Comparison of ENCODE assay signal across 11 mouse cellular contexts in the genomic region with DNA sequence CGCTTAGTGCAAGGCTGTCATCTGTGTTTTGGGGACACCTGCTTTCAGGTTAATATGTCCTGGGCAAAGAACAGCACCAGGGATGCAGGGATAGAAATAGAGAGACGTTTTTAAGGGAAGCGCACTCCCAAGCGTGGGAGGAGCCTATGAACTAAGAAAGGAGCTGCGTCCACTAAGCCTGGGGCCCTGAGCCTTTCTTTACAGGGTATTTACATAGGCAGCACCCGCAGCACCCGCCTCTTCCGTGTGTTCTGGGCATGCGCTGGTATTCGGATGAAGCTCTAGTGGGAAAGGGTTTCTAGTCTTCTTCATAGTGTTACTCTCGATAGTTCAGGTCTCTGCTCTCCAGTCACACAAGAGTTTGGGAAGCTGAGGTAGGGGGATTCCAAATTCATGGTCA.
DNase-seq lines count a peak whose midpoint lies in the region; ATAC-seq and TF ChIP-seq lines count a peak whose summit lies in the region.
"Had no signal": no experiment of that assay in that cellular context is flagged by ENCODE, and none has a peak within 500 bp of the region (broad histone marks: within the 10 kb centered on the region; RNA-seq: fewer than 3 reads in every experiment).

No protein-coding gene starts in this region.

- H3K27me3 ChIP-seq in heart, postnatal 0 days (ENCODE audit: control insufficient read depth, insufficient read depth, low read length): no peaks in the 10 kb centered on the region
- H3K27me3 ChIP-seq in hindbrain, embryonic 11.5 days (ENCODE audit: control insufficient read depth, insufficient read depth, low read length): no peaks in the 10 kb centered on the region
- no peaks in the 10 kb centered on the region for H3K27me3 ChIP-seq in neural tube, embryonic 11.5 days (ENCODE audit: control insufficient read depth, insufficient read depth, low read length)

- no peak overlapping the region for H3K4me2 ChIP-seq in heart, postnatal 0 days (ENCODE audit: low read depth, low read length)
- H3K4me2 ChIP-seq in hindbrain, embryonic 11.5 days (replicated peaks; ENCODE audit: low read depth, low read length): no peak overlapping the region
- no peak overlapping the region for H3K4me2 ChIP-seq in neural tube, embryonic 11.5 days (ENCODE audit: low read depth)

- H3K4me3 ChIP-seq in heart, postnatal 0 days (ENCODE audit: low read depth, low read length): no peak overlapping the region
- no peak overlapping the region for H3K4me3 ChIP-seq in hindbrain, embryonic 11.5 days (ENCODE audit: low read depth, low read length)
- no peak overlapping the region for H3K4me3 ChIP-seq in neural tube, embryonic 11.5 days (ENCODE audit: low read depth, low read length)

- no peak for DNase-seq in heart, postnatal 0 days (ENCODE audit: low spot score)
- DNase-seq in heart, postnatal 10 days: no peak
- peak; percentile 78 for DNase-seq in brain, embryonic 14.5 days (ENCODE audit: low read depth)
- peak; percentile 59 for DNase-seq in hindbrain, embryonic 11.5 days (ENCODE audit: low spot score)
- DNase-seq in neural tube, embryonic 11.5 days (ENCODE audit: low spot score): peak; percentile 60
- DNase-seq in thymus, postnatal 25 days: no peak
- DNase-seq: adrenal gland, adult 2 months; cerebellum, adult 9-11 months; kidney, postnatal 10 days had no signal

- H3K4me1 ChIP-seq in heart, postnatal 0 days (ENCODE audit: control insufficient read depth, insufficient read depth): peaks cover 19% of the 10 kb centered on the region; the same call in 1 of the 2 replicates
- peaks cover 26% of the 10 kb centered on the region for H3K4me1 ChIP-seq in hindbrain, embryonic 11.5 days (replicated peaks; ENCODE audit: control insufficient read depth, insufficient read depth, low read length)
- H3K4me1 ChIP-seq in neural tube, embryonic 11.5 days (ENCODE audit: control insufficient read depth, insufficient read depth, low read length): peaks cover 25% of the 10 kb centered on the region

- no peak for TF ChIP-seq EP300 in heart, postnatal 0 days (IDR thresholded peaks at IDR 0.05; ENCODE audit: low read depth)

- no peak for TF ChIP-seq CTCF in heart, postnatal 0 days (IDR thresholded peaks at IDR 0.05; ENCODE audit: low read depth)
- no peak for TF ChIP-seq CTCF in brain, embryonic 14.5 days (IDR thresholded peaks at IDR 0.05; ENCODE audit: borderline replicate concordance, extremely low read depth, insufficient read depth, insufficient read length)

- no peak overlapping the region for H3K9ac ChIP-seq in heart, postnatal 0 days (replicated peaks; ENCODE audit: low read depth, low read length)
- no peak overlapping the region for H3K9ac ChIP-seq in hindbrain, embryonic 11.5 days (ENCODE audit: low read depth, low read length)
- H3K9ac ChIP-seq in neural tube, embryonic 11.5 days (ENCODE audit: low read length): no peak overlapping the region

- 55% methylated on average over 11 of the region's 11 CpGs for WGBS in heart, postnatal 0 days
- 21% methylated on average over 11 of the region's 11 CpGs for WGBS in hindbrain, embryonic 11.5 days
- 24% methylated on average over 11 of the region's 11 CpGs for WGBS in neural tube, embryonic 11.5 days

- ATAC-seq in heart, postnatal 0 days (ENCODE audit: insufficient read depth, low read depth): peak; percentile 26; the same call in 1 of the 2 replicates
- peak; percentile 33; the same call in 1 of the 2 replicates for ATAC-seq in hindbrain, embryonic 11.5 days (ENCODE audit: low FRiP score)
- 0 out of 2 replicates have a peak, but pooled peaks have one; percentile 43 for ATAC-seq in neural tube, embryonic 11.5 days (ENCODE audit: insufficient read depth, low FRiP score, low TSS enrichment)
- no peak for ATAC-seq in cerebellum, adult (ENCODE audit: insufficient number of reproducible peaks, low FRiP score, low TSS enrichment)
- no peak for ATAC-seq in inflammation-experienced regulatory T-cells, adult 6 months

- H3K36me3 ChIP-seq in heart, postnatal 0 days (replicated peaks; ENCODE audit: control insufficient read depth, insufficient read depth, low read length): no peaks in the 10 kb centered on the region
- no peaks in the 10 kb centered on the region for H3K36me3 ChIP-seq in hindbrain, embryonic 11.5 days (ENCODE audit: control insufficient read depth, insufficient read depth, low read length)
- H3K36me3 ChIP-seq in neural tube, embryonic 11.5 days (ENCODE audit: control insufficient read depth, insufficient read depth, low read length): no peaks in the 10 kb centered on the region; the same call in 1 of the 2 replicates

- no peak overlapping the region for H3K27ac ChIP-seq in heart, postnatal 0 days (ENCODE audit: low read depth)
- H3K27ac ChIP-seq in hindbrain, embryonic 11.5 days (ENCODE audit: low read depth, low read length): 0 out of 2 replicates have a peak overlapping the region, but pooled peaks have one; percentile 33
- H3K27ac ChIP-seq in neural tube, embryonic 11.5 days (ENCODE audit: low read depth, low read length): no peak overlapping the region

- no peak for TF ChIP-seq POLR2A in brain, embryonic 14.5 days (IDR thresholded peaks at IDR 0.05; ENCODE audit: borderline replicate concordance, extremely low read depth, insufficient read depth, insufficient read length, poor library complexity, severe bottlenecking)

- no peaks in the 10 kb centered on the region for H3K9me3 ChIP-seq in heart, postnatal 0 days (replicated peaks; ENCODE audit: control insufficient read depth, low read length)
- no peaks in the 10 kb centered on the region for H3K9me3 ChIP-seq in hindbrain, embryonic 11.5 days (ENCODE audit: control insufficient read depth, low read length)
- H3K9me3 ChIP-seq in neural tube, embryonic 11.5 days (ENCODE audit: control insufficient read depth, low read length): no peaks in the 10 kb centered on the region

- intact Hi-C loops in heart, postnatal 10 days (cut with DNase I): no loop called here

Comparison
In these comparisons a context has a peak if more than half of its experiments do, and no peak if none do; other contexts are left out.
1. ATAC-seq: peak in heart, postnatal 0 days (single experiment), hindbrain, embryonic 11.5 days (single experiment) and neural tube, embryonic 11.5 days (single experiment); none in cerebellum, adult (single experiment) and inflammation-experienced regulatory T-cells, adult 6 months (single experiment).
2. DNase-seq: peak in brain, embryonic 14.5 days (single experiment), hindbrain, embryonic 11.5 days (single experiment) and neural tube, embryonic 11.5 days (single experiment); none in heart, postnatal 0 days (single experiment), heart, postnatal 10 days (0 of 2) and thymus, postnatal 25 days (single experiment).